Mouse (Mus musculus) heart, embryonic 13.5 days (tissue): ENCODE measurements around the gene Snx30. TPM values are rescaled to one million over a fixed set of nuclear protein-coding genes. Genes with fewer than 3 reads are reported as not detected.
A peak's percentile ranks its signal among the peaks of the same experiment; 100 is the strongest.

ENCODE experiments used
- ATAC-seq: fragments of 200-750 bp; cut with Nextera tagmentation; 2 replicates; pipeline ENCODE4 v1.8.0; 2017; ENCODE audit warnings: moderate TSS enrichment; ENCODE audit not compliant: insufficient number of reproducible peaks, low FRiP score, low TSS enrichment; ENCODE audit errors: extremely low read depth
- H3K27ac ChIP-seq: fragments of 300-500 bp; sonication (generic); replicated peaks from 2 replicates; pipeline ENCODE4 v1.5.1; 2015; ENCODE audit warnings: moderate library complexity, mild to moderate bottlenecking, inconsistent platforms
- H3K27me3 ChIP-seq: fragments of 300-500 bp; sonication (generic); replicated peaks from 2 replicates; pipeline ENCODE4 v1.6.1; 2015; ENCODE audit warnings: mild to moderate bottlenecking, inconsistent platforms
- H3K36me3 ChIP-seq: fragments of 300-500 bp; sonication (generic); 2 replicates; pipeline ENCODE4 v1.6.1; 2015; ENCODE audit warnings: mild to moderate bottlenecking, inconsistent platforms
- H3K4me1 ChIP-seq: fragments of 300-500 bp; sonication (generic); 2 replicates; pipeline ENCODE4 v1.6.1; 2015; ENCODE audit warnings: inconsistent platforms
- H3K4me2 ChIP-seq: fragments of 300-500 bp; sonication (generic); 2 replicates; pipeline ENCODE4 v1.6.1; 2015; ENCODE audit warnings: inconsistent platforms, mild to moderate bottlenecking, moderate library complexity
- H3K4me3 ChIP-seq: fragments of 300-500 bp; sonication (generic); 2 replicates; pipeline ENCODE4 v1.5.1; 2015; ENCODE audit warnings: moderate library complexity, mild to moderate bottlenecking, inconsistent platforms
- H3K9ac ChIP-seq: fragments of 300-500 bp; sonication (generic); 2 replicates; pipeline ENCODE4 v1.6.1; 2015; ENCODE audit warnings: inconsistent platforms, mild to moderate bottlenecking, moderate library complexity
- H3K9me3 ChIP-seq: fragments of 300-500 bp; sonication (generic); 2 replicates; pipeline ENCODE4 v1.6.1; 2016; ENCODE audit warnings: inconsistent platforms
- WGBS: fragments of 180-500 bp; shearing (Covaris S2); methylation state at CpG from one replicate; pipeline ENCODE4 v1.1.7; 2015; ENCODE audit warnings: mixed read lengths; 5-methylcytosine and 5-hydroxymethylcytosine counted together
- polyA plus RNA-seq: library from polyadenylated mRNA; unstranded; fragments of >200 nt; fragmentation: Nextera tagmentation; extraction: Ambion mirVana; gene quantifications from 2 replicates; pipeline ENCODE4 v1.2.1, GENCODE M21; 2015

Snx30 gene
- polyA plus RNA-seq, 1 experiment from 2014 or later, result 4.1 TPM

DNA sequence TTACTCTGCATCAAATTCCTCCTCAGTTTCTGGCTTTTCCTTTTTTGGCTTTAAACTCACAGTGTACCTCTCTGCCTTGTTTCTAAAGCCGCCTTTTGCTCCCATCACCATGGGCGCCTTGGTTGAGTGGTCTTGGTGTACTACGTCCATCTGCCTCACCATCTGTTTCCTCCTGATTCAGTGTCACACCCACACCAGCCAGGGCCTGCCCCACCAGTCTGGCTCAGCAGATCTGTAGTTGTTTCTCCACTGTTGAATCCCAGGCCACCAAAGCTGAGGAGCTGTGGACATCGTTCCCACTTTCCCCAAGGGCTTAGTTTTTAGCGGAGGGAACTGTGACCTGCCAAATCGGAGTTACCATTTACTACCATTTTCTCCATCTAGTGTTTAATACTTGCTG is 20.0 kb downstream of the Snx30 start:
- Histone ChIP-seq H3K27ac (no peak overlapping the region), H3K36me3 (no peaks in the 10 kb centered on the region), H3K4me3 (no peak overlapping the region), H3K9ac (no peak overlapping the region), H3K4me2 (no peak overlapping the region), H3K4me1 (peaks cover 18% of the 10 kb centered on the region), H3K27me3 (no peaks in the 10 kb centered on the region), H3K9me3 (no peaks in the 10 kb centered on the region)
- 74% methylated on average over 6 of the region's 6 CpGs for WGBS
- ATAC-seq, result no peak

DNA sequence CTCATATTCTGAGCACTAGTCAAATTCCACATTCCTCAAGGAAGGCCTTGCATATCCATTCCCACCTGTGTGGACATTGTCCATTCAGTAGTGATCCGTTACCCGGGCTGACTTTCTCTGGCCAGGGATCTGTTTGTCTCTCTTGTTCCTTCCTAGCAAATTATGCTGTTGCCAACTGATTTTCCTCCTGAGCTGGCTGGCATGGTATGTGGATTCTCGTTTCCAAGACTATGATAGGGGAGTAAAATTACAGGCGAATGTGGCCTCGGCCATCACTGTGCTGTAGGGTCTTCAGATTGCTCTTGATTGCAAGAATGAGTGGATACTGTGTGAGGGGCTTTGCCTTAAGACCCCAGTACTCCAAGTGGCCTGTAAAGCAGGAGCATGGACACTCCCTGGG is 20.7 kb downstream of the Snx30 start:
- 91% methylated on average over 5 of the region's 5 CpGs for WGBS
- Histone ChIP-seq H3K9me3 (no peaks in the 10 kb centered on the region), H3K4me2 (no peak overlapping the region), H3K27me3 (no peaks in the 10 kb centered on the region), H3K4me3 (no peak overlapping the region), H3K27ac (no peak overlapping the region), H3K4me1 (peaks cover 18% of the 10 kb centered on the region), H3K9ac (no peak overlapping the region), H3K36me3 (no peaks in the 10 kb centered on the region)
- ATAC-seq, result no peak

DNA sequence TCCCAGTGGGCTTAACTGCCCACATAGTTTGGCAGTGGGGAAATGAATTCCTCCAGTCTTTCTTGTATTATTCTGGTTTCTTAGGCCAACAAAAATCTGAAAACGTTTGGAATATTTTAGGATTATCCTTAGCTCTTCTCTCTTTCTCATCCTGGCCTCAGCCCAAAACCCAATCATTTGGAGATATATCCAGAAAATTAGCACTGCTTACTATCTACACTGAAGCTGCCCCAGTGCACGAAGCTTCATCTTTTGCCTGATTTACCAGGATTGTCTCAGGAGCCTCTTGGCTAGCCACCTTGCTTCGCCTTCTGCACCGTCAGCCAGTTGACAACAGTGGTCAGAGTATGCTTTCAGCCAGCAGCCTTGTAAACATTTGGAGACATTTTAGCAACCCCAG is 23.4 kb downstream of the Snx30 start:
- 75% methylated on average over 4 of the region's 4 CpGs for WGBS

DNA sequence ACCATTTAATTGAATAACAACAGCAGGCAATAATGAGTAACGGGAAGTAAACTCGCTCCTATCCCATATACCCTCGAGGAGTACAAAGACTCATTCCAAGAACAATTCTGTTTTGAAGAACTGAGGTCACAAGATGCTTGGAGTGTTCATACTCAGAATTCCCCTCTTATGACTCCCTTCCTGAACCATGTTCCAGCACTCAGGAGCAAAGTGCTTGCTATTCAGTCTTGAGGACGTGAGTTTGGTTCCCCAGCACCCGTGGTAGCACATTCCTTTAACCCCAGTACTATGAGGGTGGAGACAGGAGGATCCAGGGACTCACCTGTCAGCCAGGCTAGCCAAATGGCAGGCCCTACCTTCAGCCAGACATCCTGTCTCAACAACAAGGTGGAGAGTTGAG is 25.4 kb downstream of the Snx30 start:
- 73% methylated on average over 5 of the region's 5 CpGs for WGBS

More for the DNA sequence above, 23.4 kb downstream of the Snx30 start:
- no peak overlapping the region for H3K9ac ChIP-seq
- peaks cover 2% of the 10 kb centered on the region for H3K4me1 ChIP-seq
- no peak overlapping the region for H3K27ac ChIP-seq
- no peaks in the 10 kb centered on the region for H3K36me3 ChIP-seq
- H3K4me2 ChIP-seq, result no peak overlapping the region
- H3K9me3 ChIP-seq, result no peaks in the 10 kb centered on the region
- no peak overlapping the region for H3K4me3 ChIP-seq
- no peak for ATAC-seq
- no peaks in the 10 kb centered on the region for H3K27me3 ChIP-seq

DNA sequence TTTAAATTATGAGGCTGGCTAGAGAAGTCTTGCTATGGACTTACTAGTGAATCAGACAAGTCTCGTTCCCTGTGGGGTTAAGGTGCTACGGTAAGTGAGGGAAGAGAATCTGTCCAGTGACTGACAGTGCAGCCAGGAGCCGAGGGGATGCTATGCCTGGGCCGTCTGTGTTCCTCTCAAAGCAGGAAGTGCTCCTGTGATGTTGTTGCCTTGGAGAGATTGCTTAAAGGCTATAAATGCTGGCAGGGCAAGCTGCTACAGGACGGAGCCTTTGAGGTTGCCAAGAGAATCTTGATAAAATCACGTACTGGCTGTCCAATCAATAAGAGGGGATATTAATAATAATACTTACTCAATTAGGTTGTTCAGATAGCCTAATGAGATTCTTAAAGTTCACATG is 27.2 kb downstream of the Snx30 start:
- Histone ChIP-seq H3K9me3 (no peaks in the 10 kb centered on the region), H3K27ac (no peak overlapping the region), H3K4me2 (no peak overlapping the region), H3K36me3 (peaks cover 5% of the 10 kb centered on the region; the same call in 1 of the 2 replicates), H3K9ac (no peak overlapping the region), H3K4me3 (no peak overlapping the region), H3K4me1 (peaks cover 5% of the 10 kb centered on the region), H3K27me3 (no peaks in the 10 kb centered on the region)
- ATAC-seq, result no peak
- WGBS, result 53% methylated on average over 6 of the region's 6 CpGs

More for the DNA sequence above, 25.4 kb downstream of the Snx30 start:
- no peak for ATAC-seq
- Histone ChIP-seq H3K36me3 (peaks cover 5% of the 10 kb centered on the region; the same call in 1 of the 2 replicates), H3K9me3 (no peaks in the 10 kb centered on the region), H3K4me1 (no peaks in the 10 kb centered on the region; the same call in 1 of the 2 replicates), H3K4me3 (no peak overlapping the region), H3K9ac (no peak overlapping the region), H3K4me2 (no peak overlapping the region), H3K27ac (no peak overlapping the region), H3K27me3 (no peaks in the 10 kb centered on the region)

DNA sequence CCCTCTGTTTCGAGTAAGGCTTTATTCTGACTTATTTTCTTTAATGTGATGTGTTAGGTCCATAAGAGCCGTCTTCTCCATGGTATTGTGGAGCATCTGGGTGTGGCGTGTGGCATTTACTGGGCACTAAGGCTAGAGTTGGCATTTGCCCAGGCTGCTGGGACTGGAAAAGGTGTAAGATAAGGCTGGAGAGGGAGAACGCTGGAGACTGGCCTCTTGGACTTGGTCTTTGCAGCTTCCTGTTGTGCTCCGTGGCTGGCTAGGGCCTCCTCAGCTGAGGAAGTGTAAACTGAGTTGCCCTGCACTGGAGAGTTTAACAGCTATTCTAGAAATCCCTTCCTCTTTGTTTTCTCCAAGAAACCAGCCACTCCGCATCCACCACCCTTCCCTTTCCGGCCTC is 32.0 kb downstream of the Snx30 start:
- Histone ChIP-seq H3K27me3 (no peaks in the 10 kb centered on the region), H3K4me2 (peak overlapping the region; percentile 9; the same call in 1 of the 2 replicates), H3K4me1 (peaks cover 32% of the 10 kb centered on the region), H3K9ac (no peak overlapping the region), H3K9me3 (no peaks in the 10 kb centered on the region), H3K4me3 (no peak overlapping the region), H3K36me3 (peaks cover 5% of the 10 kb centered on the region; the same call in 1 of the 2 replicates), H3K27ac (peak overlapping the region; percentile 69)
- ATAC-seq, result no peak
- WGBS, result 41% methylated on average over 7 of the region's 7 CpGs

DNA sequence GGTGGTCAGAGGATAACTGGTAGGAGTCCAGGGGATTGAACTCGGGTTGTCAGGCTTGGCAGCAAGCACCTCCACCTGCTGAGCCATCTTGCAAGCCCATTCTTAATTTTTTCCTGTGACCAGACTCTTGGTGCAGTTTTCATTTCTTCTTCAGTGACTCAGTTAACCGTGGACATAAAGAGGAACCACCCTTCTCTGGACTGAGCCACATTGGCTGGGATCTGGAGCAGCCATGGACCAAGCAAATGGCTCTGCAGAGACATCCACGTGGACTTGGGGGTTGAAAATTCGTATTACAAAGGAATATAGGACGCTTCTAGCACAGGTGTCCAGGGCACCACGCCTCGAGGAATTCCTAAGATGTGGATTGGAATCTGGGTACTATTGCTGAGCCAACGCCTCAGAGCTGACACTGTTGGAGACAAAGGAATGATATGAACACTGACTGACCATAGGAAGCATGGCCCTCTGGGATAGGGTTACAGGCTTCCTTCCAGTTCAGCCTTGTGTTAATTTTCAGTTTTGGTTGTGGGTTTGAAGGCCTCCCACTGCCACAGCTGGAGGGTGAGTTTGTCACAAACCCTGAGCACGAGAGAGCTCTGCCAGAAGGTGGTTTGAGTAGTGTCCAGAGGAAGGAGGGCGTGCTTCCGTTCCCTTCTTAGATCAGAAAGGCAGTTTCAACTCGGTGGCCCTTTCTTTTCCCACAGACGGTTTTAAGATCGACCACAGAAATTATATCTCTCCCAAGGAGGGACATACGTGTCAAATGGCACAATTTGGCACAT is 39.0 kb downstream of the Snx30 start:
- Histone ChIP-seq H3K27me3 (no peaks in the 10 kb centered on the region), H3K36me3 (peaks cover 11% of the 10 kb centered on the region), H3K9ac (no peak overlapping the region), H3K4me3 (no peak overlapping the region), H3K9me3 (no peaks in the 10 kb centered on the region), H3K4me1 (peaks cover 19% of the 10 kb centered on the region), H3K27ac (no peak overlapping the region), H3K4me2 (no peak overlapping the region)
- ATAC-seq, result no peak
- 75% methylated on average over 15 of the region's 15 CpGs for WGBS

DNA sequence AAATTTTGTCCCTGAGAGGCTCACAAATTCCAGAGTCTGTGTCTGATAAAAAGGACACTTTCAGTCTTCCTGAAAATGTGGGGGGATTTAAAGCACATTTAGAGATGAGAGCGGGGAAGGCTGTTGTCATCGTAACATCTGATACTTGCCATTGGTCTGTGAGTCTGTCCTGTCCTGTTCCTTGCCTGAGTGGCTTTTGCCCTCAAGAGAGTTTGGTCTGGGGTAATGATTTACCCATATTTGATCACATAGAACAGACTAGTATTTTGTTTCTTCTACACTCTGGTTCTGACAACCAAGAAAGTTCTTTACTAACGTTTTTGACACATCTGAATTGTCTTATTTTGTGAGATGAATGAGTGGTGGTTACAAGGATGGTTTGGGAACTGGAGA is 39.6 kb downstream of the Snx30 start:
- H3K9ac ChIP-seq, result no peak overlapping the region
- no peaks in the 10 kb centered on the region for H3K9me3 ChIP-seq
- H3K4me3 ChIP-seq, result no peak overlapping the region
- no peak overlapping the region for H3K27ac ChIP-seq
- peaks cover 17% of the 10 kb centered on the region for H3K4me1 ChIP-seq
- H3K36me3 ChIP-seq, result peaks cover 11% of the 10 kb centered on the region
- ATAC-seq, result no peak
- 84% methylated on average over 3 of the region's 3 CpGs for WGBS
- no peak overlapping the region for H3K4me2 ChIP-seq
- H3K27me3 ChIP-seq, result no peaks in the 10 kb centered on the region

DNA sequence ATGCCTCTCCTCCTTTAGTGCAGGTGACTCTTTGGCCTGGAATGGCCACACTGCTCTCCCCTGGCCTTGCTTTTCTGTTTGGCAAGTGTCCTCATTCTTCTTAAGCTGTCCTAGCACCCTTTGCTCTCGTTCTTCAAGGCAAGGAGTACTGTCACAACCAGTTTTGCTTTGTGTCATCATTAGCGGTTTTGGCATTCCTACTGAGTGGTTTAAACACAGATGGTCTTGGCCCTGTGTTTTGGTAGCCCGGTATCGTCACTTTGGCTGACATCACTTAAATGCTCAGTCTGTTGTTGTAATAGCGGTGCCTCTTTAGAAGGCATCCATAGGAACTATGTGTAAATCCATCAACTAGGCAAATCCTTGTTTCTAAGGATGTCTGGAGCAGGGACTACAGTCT is 41.8 kb downstream of the Snx30 start:
- Histone ChIP-seq H3K9ac (no peak overlapping the region), H3K4me1 (peaks cover 15% of the 10 kb centered on the region), H3K9me3 (0 out of 2 replicates have a peak, but pooled peaks cover 4% of the 10 kb centered on the region), H3K36me3 (peaks cover 11% of the 10 kb centered on the region), H3K27ac (no peak overlapping the region), H3K4me2 (no peak overlapping the region), H3K27me3 (no peaks in the 10 kb centered on the region), H3K4me3 (no peak overlapping the region)
- ATAC-seq, result no peak
- 87% methylated on average over 5 of the region's 5 CpGs for WGBS

DNA sequence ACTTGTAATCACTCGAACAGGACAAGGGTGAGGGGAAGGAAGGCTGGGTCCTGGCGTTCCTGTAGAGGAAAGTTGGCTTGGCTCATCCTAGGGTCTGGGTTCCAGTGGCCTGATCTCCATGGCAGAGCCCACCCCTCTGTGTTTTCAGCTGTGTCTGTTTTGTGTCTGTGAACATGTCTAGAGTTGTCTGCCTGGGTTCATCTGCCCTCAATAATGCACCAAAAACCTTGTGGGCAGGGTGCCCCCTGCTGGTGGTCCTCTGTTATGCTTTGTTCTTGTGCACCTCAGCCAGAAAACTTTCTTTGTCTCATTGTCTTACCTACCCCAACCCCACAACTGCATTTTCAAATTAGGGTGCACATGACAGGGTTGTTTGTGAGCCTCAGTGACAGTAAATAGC is 44.5 kb downstream of the Snx30 start:
- Histone ChIP-seq H3K36me3 (peaks cover 11% of the 10 kb centered on the region), H3K4me1 (peaks cover 11% of the 10 kb centered on the region), H3K9ac (0 out of 2 replicates have a peak overlapping the region, but pooled peaks have one; percentile 25), H3K4me2 (no peak overlapping the region), H3K27ac (peak overlapping the region; percentile 49; the same call in 1 of the 2 replicates), H3K27me3 (no peaks in the 10 kb centered on the region), H3K4me3 (no peak overlapping the region), H3K9me3 (0 out of 2 replicates have a peak, but pooled peaks cover 4% of the 10 kb centered on the region)
- no peak for ATAC-seq
- WGBS, result 52% methylated on average over 2 of the region's 2 CpGs

DNA sequence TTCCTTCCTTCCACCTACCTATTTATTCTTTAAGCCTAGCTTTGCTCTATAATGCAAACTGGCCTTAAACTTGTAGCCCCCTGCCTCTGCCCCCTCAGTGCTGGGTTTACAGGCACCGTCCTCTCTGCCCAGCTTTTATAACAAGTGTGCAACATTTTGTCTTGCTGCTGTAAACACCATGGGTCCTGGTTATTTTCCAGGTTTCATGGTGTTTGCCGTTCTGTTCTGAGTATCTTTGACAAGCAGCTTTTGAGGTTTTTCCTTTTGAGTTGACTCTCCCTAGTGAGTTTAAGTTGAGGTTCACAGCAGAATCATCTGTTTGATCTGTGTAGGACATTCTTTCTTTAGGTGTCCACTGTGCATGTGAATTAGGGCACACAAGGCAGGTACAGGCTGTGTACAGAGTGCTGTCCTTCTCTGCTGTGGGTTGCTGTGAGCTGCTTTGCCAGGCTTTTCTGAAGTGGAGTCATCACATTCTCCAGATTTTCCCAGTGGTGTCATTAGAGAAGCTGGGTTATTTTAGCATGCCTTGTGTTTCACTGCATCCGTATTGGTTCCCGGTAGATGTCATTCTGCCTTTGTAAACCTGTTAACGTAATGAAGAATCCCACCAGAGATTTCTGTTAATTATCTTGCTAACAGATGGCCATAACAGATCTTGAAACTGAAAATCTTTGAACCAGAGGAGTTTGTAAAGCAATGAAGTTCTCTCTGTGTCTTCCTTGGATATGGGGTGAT is 45.4 kb downstream of the Snx30 start:
- no peaks in the 10 kb centered on the region for H3K27me3 ChIP-seq
- H3K4me1 ChIP-seq, result peaks cover 11% of the 10 kb centered on the region
- peaks cover 5% of the 10 kb centered on the region for H3K36me3 ChIP-seq
- no peak for ATAC-seq
- H3K4me3 ChIP-seq, result no peak overlapping the region
- H3K4me2 ChIP-seq, result no peak overlapping the region
- 0 out of 2 replicates have a peak overlapping the region, but pooled peaks have one; percentile 25 for H3K9ac ChIP-seq
- WGBS, result 70% methylated on average over 5 of the region's 5 CpGs
- peak overlapping the region; percentile 49 for H3K27ac ChIP-seq
- H3K9me3 ChIP-seq, result 0 out of 2 replicates have a peak, but pooled peaks cover 4% of the 10 kb centered on the region
